Mouse (Mus musculus) E14TG2a.4 (cell line): ENCODE results near the gene Trim24.
A peak's percentile ranks its signal among the peaks of the same experiment; 100 is the strongest.

Source experiments
- CTCF ChIP-seq: conservative IDR thresholded peaks from 2 replicates; pipeline ENCODE4 v1.5.1; 2014; ENCODE audit warnings: low read length
- NANOG ChIP-seq: IDR thresholded peaks from 2 replicates; pipeline ENCODE4 v1.6.1; 2014; ENCODE audit warnings: borderline replicate concordance, low read length, mixed read lengths
- POU5F1 ChIP-seq: IDR thresholded peaks from 2 replicates; pipeline ENCODE4 v1.6.1; 2014; ENCODE audit warnings: low read length, borderline replicate concordance

- TF ChIP-seq CTCF (no peak), NANOG (no peak), POU5F1 (peak; percentile 53; the same call in 1 of the 2 replicates)
Measured at GRCm38 (mm10) chr6:37878206-37878605, 7.6 kb downstream of the Trim24 start.
